Mouse (Mus musculus): ENCODE data around the gene Lta.

The Lta gene

GRCm38 (mm10) chr17:35185639-35186611, 19.2 kb downstream of the Lta start:
- TF ChIP-seq GATA4 (IDR thresholded peaks at IDR 0.05; ENCODE audit: insufficient replicate concordance, low read length) = no peak

GRCm38 (mm10) chr17:35180093-35180492, 25.1 kb downstream of the Lta start:
- no peak for TF ChIP-seq GATA4 (IDR thresholded peaks at IDR 0.05; ENCODE audit: insufficient replicate concordance, low read length)

- no peak for TF ChIP-seq GATA4 (IDR thresholded peaks at IDR 0.05; ENCODE audit: insufficient replicate concordance, low read length)
Measured at GRCm38 (mm10) chr17:35178528-35178927, 26.6 kb downstream of the Lta start.

- TF ChIP-seq GATA4 (IDR thresholded peaks at IDR 0.05; ENCODE audit: insufficient replicate concordance, low read length) = no peak
Measured at GRCm38 (mm10) chr17:35175968-35176367, 29.2 kb downstream of the Lta start, which contains the start of gene Aif1. Aif1 (minus strand) TSS chr17:35176068.

GRCm38 (mm10) chr17:35175382-35175781, 29.8 kb downstream of the Lta start:
- no peak for TF ChIP-seq GATA4 (IDR thresholded peaks at IDR 0.05; ENCODE audit: insufficient replicate concordance, low read length)

- no peak for TF ChIP-seq GATA4 (IDR thresholded peaks at IDR 0.05; ENCODE audit: insufficient replicate concordance, low read length)
Measured at GRCm38 (mm10) chr17:35174201-35174977, 30.8 kb downstream of the Lta start.

GRCm38 (mm10) chr17:35173329-35173728, 31.8 kb downstream of the Lta start:
- no peak for TF ChIP-seq GATA4 (IDR thresholded peaks at IDR 0.05; ENCODE audit: insufficient replicate concordance, low read length)

- TF ChIP-seq GATA4 (IDR thresholded peaks at IDR 0.05; ENCODE audit: insufficient replicate concordance, low read length) = no peak
Measured at GRCm38 (mm10) chr17:35172445-35173234, 32.5 kb downstream of the Lta start.

- TF ChIP-seq GATA4 (IDR thresholded peaks at IDR 0.05; ENCODE audit: insufficient replicate concordance, low read length) = no peak
Measured at GRCm38 (mm10) chr17:35168541-35169207, 36.5 kb downstream of the Lta start.

- no peak for TF ChIP-seq GATA4 (IDR thresholded peaks at IDR 0.05; ENCODE audit: insufficient replicate concordance, low read length)
Measured at GRCm38 (mm10) chr17:35167794-35168193, 37.4 kb downstream of the Lta start.

- no peak for TF ChIP-seq GATA4 (IDR thresholded peaks at IDR 0.05; ENCODE audit: insufficient replicate concordance, low read length)
Measured at GRCm38 (mm10) chr17:35166352-35167035, 38.7 kb downstream of the Lta start.

- no peak for TF ChIP-seq GATA4 (IDR thresholded peaks at IDR 0.05; ENCODE audit: insufficient replicate concordance, low read length)
Measured at GRCm38 (mm10) chr17:35165451-35166155, 39.5 kb downstream of the Lta start.
